Mouse (Mus musculus) gastrocnemius, adult 18-20 months (tissue): ENCODE results near the gene Mansc4. TPM values are rescaled to one million over a fixed set of nuclear protein-coding genes. Genes with fewer than 3 reads are reported as not detected.

Experiments
- DNase-seq: peaks from one replicate; pipeline ENCODE4 v3.0.0; 2021; ENCODE audit warnings: low spot score
- long read RNA-seq, 2 experiments: library from polyadenylated mRNA; stranded (forward); transcript quantifications; one replicate each; pipeline ENCODE4 v2.0.0; 2021
- total RNA-seq, 2 experiments: library from RNA; stranded (reverse); gene quantifications; 2 replicates each; pipeline ENCODE4 v1.2.3; 2021

Gene Mansc4
- under 1 TPM in 1 of 2 experiments, not detected in 1; 0.21 TPM for total RNA-seq
- long read RNA-seq, experiment 1, partial matches to known transcripts = 0 of 1 reads
- long read RNA-seq, experiment 1, other reads (novel, unspliced or antisense) = 1 of 1 reads
- long read RNA-seq, experiment 2 = 0 reads

GRCm38 (mm10) chr6:147086594-147087225, at the start of gene Mansc4:
Mansc4 (minus strand) TSS chr6:147087032.
- no peak for DNase-seq

GRCm38 (mm10) chr6:147127239-147127638, 40.4 kb upstream of the Mansc4 start:
- DNase-seq = no peak

DNA sequence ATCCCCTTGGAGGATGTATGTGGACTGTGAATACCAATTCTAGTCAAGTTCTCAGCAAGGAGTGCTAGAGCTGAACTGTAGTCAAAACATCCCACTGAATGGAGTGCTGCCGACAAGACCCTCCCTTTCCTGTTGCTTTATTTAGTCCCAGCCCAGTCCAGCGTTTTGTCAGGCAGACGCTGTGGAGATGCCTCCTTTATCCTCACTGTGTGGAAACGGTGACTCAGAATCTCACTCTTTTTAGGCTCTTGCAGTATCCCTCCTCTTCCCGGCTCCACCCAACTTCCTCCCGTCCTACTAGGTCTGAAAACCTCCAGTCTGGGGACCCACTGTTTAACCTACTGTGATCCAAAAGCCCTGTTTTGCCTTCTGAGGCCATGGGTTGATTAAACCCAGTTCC, 34.5 kb upstream of the Mansc4 start:
- no peak for DNase-seq

- no peak for DNase-seq
Observed at GRCm38 (mm10) chr6:147118190-147118589, 31.4 kb upstream of the Mansc4 start.

GRCm38 (mm10) chr6:147117764-147118163, 30.9 kb upstream of the Mansc4 start:
- DNase-seq = no peak

DNA sequence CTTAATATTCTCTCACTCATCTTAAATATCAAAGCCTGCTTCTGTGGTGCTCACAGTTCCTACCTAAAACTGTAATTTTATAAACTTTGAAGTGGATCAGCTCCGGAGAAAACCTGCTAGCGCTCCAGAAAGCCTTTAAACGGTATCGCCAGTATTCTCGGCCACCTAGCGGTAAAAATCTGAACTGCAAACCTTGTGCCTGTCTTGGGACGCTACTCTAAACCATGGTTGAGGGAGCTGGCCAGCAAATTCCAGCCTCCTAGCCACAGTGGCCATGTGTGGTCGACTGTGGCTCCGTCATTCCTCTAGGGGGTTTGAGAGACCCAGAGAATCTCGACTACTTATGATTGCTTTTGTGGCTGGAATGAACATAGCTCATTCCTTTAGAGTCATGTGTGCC, 29.7 kb upstream of the Mansc4 start:
- peak; percentile 89 for DNase-seq

GRCm38 (mm10) chr6:147109283-147109682, 22.5 kb upstream of the Mansc4 start:
- no peak for DNase-seq

DNA sequence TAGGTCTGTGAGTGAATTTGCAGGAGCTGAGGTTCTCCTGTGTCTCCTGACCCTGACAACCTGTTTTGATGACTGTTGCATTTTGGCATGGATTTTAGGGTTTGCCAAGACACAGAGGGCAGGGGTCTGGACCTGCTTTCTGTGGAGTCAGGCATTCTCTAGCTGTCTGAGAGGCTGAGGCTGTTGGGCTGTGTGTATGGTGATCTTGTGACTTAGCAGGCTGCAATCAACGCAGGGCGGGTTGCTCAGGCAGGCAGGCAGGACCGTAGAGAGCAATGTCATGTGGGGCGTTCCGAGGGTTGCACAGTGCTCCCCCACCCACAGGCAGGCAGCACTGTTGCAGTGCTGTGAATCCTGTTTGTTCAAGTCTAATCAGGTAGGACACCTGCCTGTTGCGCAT, 19.9 kb upstream of the Mansc4 start:
- DNase-seq = no peak

DNA sequence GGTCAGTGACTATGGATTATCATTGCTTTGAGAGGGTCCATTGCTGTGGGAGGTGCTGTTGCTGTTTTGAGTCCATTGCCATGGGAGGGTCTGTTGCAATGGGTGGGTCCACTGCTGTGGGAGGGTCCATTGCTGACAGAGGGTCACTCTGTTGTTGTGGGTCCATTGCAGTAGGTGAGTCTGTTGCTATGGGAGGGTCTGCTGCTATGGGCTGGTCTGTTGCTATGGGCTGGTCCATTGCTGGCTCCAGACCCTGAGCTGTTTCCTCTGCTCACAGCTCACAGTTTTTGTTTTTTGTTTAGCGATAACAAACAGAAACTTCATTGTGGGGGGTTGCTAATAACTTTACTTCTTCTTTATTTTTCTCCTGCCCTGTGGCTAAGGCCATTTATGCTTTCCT, 18.7 kb upstream of the Mansc4 start:
- no peak for DNase-seq

DNA sequence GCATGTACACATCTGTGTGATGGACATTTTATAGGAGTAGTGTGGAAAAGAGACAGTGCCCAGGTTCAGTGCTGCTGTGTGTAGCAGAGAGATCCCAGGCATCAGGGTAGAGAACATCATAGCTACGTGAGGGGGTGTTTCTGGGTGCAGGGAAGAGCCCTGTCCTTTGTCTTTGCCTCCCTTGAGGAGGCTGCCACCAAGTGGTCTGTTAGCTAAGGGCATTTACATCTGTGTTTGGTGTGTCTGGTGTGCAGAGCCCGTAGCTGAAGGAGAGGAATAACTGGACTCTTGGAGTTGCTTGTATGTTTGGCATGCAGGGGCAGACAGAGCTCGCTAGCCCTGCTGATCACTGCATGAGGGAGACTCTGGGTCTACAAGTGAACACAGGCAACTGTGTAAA, 15.5 kb upstream of the Mansc4 start:
- DNase-seq = no peak

DNA sequence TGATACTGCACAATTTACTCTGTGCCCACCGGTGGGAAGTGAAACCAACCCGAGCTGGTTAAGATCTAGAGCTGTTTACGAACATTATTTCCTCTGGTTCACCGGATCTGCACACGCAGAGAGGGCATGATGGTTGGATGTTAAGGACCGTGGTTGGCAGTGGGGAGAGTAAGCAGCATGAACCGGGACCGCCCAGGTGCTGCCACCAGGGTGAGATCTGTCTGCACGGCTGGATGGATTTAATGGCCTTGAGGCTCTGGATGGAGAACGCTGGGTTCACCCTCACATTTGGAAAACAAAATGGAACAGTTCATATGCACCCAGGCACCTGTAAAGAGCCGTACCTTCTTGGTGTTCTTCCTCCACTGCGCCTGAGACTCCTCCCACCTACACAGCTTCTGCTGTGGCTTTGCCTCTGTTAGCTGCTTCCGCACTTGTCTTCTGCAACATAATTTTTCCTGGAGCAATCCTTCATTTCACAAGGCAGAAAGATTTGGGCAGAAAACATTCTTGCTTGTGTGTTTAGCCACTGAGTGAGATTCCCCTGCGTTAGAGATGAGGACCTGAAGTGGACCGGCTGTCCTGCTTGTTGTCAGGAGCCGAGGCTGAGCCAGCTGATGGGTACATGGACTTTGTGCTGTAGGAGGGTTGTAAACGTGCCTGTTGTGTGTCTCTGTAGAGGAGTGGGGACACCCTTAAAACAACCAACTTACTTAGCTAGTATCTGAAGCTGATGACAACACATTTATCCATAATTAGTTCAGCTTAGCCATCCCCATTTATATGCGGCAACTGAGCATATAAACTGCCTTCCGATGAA, 12.8 kb upstream of the Mansc4 start:
- DNase-seq = no peak

DNA sequence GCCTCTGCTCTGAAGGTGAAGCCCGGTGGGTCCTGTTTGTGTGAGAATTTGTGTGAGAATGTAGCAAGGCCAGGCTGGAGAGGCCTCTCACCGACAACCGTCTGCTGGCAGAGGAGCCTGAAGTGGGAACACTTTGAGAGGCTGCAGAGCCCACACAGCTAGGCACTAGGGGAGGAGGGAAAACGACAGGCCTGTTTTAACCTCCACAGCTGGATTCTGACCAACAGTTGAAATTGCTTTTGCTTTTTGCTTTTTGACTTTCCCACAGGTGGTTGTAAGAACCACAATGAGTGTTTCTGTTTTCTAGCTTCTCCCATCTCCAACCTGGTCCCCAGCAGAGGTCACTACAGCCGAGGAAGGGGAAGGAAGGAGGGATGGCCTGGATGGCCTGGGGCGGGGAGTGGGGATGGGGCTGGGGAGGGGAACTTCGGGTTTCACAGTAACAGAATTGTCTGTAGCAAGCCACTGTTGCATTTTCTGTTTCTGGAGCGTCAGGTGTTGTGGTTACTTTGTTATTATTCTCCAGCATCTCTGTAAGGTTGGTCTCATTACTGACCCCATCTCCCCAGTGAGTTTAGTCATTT, 10.6 kb upstream of the Mansc4 start:
- no peak for DNase-seq

DNA sequence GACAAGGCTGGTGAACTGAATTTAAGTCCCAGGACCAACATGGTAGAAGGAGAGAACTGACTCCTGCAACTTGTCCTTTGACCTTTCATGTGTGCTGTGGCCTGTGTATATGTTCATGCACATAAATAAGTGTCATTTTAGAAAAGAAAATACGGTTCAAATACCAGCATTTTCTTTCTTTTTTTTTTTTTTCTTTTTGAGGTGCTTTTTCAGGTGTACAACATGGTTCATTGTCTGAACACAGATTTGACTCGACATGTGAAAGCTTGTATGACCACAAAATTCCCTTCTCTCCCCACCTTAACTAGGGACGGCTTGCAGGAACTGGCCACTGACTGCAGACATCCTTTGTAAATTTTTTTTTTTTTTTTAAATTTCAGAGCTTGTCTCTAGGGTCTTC, 10.1 kb upstream of the Mansc4 start:
- no peak for DNase-seq

DNA sequence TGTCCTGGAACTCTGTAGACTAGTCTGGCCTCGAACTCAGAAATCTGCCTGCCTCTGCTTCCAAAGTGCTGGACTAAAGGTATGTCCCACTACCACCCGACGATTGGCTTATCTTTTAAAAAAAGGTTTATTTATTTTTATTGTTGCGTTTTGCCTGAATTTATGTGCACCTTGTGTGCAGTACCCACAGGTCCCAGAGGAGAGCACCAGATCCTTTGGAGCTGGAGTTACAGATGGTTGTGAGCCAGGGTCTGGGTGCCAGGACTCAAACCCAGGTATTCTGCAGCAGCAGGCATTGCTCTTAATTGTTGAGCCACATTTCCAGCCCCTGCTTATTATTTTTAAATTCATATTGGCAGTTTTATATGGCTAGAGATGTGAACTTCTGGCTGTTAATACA, 9.3 kb upstream of the Mansc4 start:
- no peak for DNase-seq

- no peak for DNase-seq
Observed at GRCm38 (mm10) chr6:147094771-147095170, 7.9 kb upstream of the Mansc4 start.

DNA sequence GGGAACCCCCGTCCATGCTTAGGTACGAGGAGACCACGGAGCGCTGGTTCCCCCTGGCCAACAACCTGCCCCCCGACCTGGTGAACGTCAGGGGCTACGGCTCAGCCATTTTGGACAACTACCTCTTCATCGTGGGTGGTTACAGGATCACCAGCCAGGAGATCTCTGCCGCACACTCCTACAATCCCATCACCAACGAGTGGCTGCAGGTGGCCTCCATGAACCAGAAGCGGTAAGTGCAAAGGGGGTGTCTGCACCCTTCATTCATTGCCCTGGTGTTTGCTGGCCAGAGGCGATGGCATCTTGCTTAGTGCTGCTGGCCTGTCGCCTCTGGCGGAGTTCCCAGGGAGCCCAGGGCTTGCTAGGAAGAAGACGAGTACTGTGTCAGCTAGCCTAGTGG, 5.3 kb upstream of the Mansc4 start:
- peak; percentile 42 for DNase-seq

GRCm38 (mm10) chr6:147091136-147092120, 4.6 kb upstream of the Mansc4 start, which contains the start of gene Klhl42:
Klhl42 (plus strand) TSS chr6:147091379.
- peak; percentile 66 for DNase-seq

GRCm38 (mm10) chr6:147090191-147090590, 3.4 kb upstream of the Mansc4 start:
- no peak for DNase-seq

- no peak for DNase-seq
Observed at GRCm38 (mm10) chr6:147088517-147088916, 1.7 kb upstream of the Mansc4 start.

DNA sequence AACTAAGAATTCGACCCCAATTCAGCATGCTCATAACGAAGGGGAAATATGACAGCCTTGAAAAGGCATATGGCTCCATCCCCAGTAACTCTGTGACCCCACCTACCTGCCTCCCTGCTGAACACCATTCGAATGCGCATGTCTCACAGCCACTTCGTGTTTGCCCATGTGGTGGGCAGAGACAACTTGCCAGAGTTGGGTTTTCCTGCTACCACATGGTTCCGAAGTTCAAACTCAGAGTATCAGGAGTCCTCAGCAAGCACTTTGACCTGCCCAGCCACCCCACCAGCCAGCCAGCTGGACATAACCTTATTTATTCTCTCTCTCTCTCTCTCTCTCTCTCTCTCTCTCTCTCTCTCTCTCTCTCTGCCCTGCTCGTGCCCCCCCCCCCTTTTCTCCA, 904 bp upstream of the Mansc4 start:
- no peak for DNase-seq

DNA sequence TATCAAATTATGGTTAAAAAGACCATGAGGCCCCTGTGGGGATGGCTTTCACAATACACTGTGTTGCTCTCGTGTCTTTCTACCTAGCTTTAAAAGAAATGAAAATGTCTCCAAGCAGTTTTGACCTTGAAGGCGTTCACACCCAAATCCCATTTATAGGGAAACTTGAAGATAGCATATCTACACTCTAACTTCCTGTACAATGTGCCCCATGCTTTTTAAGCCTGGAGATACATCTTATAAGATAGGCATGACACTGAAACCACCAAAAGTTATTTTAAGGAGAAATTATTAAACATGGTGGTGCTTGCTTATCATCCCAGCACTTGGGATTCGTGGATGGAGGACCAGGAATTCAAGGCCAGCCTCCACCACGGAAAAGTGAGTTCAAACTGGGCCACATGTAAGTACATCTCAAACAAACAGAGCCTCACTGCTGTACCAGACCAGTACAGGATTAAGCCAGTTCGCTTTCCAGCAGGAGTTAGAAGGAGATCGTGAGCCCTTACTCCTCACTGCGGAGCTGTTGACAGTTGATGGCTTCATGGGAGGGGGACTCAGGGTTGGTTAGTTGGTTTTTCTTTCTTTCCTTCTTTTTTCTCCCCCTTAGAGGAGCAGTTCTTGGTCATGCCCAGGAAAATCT, 1.3 kb downstream of the Mansc4 start:
- DNase-seq = no peak
